Mouse (Mus musculus) E14TG2a.4 (cell line): ENCODE measurements around the gene Fstl4.

Source experiments
- CTCF ChIP-seq: conservative IDR thresholded peaks from 2 replicates; pipeline ENCODE4 v1.5.1; 2014; ENCODE audit warnings: low read length
- POU5F1 ChIP-seq: IDR thresholded peaks from 2 replicates; pipeline ENCODE4 v1.6.1; 2014; ENCODE audit warnings: low read length, borderline replicate concordance

DNA sequence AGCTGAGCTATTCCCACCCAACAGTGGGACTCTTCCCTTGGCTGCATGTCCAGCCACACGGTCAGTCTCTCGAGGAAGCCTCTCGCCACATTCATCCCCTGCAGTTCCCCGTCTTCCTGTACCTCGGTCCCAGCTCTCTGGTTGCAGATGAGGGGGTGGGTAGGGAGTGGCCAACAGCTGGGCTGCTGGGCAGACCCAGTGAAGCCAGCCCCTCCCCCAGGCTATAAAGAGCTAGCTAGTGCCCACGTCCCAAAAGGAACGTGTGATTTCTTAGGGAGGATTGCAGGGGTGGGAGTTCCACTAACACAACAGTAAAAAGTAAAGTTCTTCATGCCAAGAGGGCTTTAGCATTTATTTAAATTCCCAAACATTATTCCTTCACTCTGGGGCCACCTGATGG is 294.1 kb downstream of the Fstl4 start:
- no peak for TF ChIP-seq CTCF
- TF ChIP-seq POU5F1: no peak
